Mouse (Mus musculus): ENCODE results near the gene Fam234b.

GRCm38 (mm10) chr6:135148506-135148905 is 49.3 kb upstream of the Fam234b start:
- no peak for TF ChIP-seq ZNF384 (IDR thresholded peaks at IDR 0.05; ENCODE audit: low read depth, low read length)
- no peak for TF ChIP-seq MAFK (IDR thresholded peaks at IDR 0.05; ENCODE audit: insufficient read depth, low read depth, low read length)
- no peak for TF ChIP-seq ZC3H11A (IDR thresholded peaks at IDR 0.05; ENCODE audit: borderline replicate concordance, low read depth, low read length)
